Mouse (Mus musculus): Measurements from ENCODE around the gene Gar1. TPM values are rescaled to one million over a fixed set of nuclear protein-coding genes. Genes with fewer than 3 reads are reported as not detected.

The Gar1 gene
- 44.7 and 45.3 TPM in 2 replicates for polyA plus RNA-seq (2015; fragmentation: Nextera tagmentation; extraction: Ambion mirVana)

GRCm38 (mm10) chr3:129831035-129831568, at the start of gene Gar1:
Gene Gar1 (minus strand): TSS chr3:129831396.
- H3K9me3 ChIP-seq (ENCODE audit: control insufficient read depth, low read length) = no peaks in the 10 kb centered on the region
- H3K36me3 ChIP-seq (ENCODE audit: control insufficient read depth, insufficient read depth) = peaks cover 3% of the 10 kb centered on the region
- peak within 1 kb of the TSS; percentile 65 for H3K4me2 ChIP-seq (ENCODE audit: low read length)
- under 1% methylated on average over 59 of the region's 60 CpGs for WGBS
- H3K9ac ChIP-seq (replicated peaks; ENCODE audit: low read depth, low read length) = peak within 1 kb of the TSS; percentile 77
- peaks cover 15% of the 10 kb centered on the region for H3K4me1 ChIP-seq (replicated peaks; ENCODE audit: control insufficient read depth, insufficient read depth, low read length)
- H3K27me3 ChIP-seq (replicated peaks; ENCODE audit: control insufficient read depth, insufficient read depth, low read length) = no peaks in the 10 kb centered on the region
- peak within 1 kb of the TSS; percentile 85 for H3K4me3 ChIP-seq (replicated peaks; ENCODE audit: low read length)
- ATAC-seq = peak; percentile 96
- H3K27ac ChIP-seq (ENCODE audit: low read length) = peak within 1 kb of the TSS; percentile 91

GRCm38 (mm10) chr3:129879913-129880312, 48.7 kb upstream of the Gar1 start:
- WGBS = 55% methylated on average over 2 of the region's 2 CpGs
- Histone ChIP-seq H3K9ac (replicated peaks; ENCODE audit: low read depth, low read length) (no peak overlapping the region), H3K9me3 (ENCODE audit: control insufficient read depth, low read length) (no peaks in the 10 kb centered on the region), H3K27me3 (replicated peaks; ENCODE audit: control insufficient read depth, insufficient read depth, low read length) (no peaks in the 10 kb centered on the region), H3K4me2 (ENCODE audit: low read length) (peak overlapping the region; percentile 86; the same call in 1 of the 2 replicates), H3K4me1 (replicated peaks; ENCODE audit: control insufficient read depth, insufficient read depth, low read length) (peaks cover 11% of the 10 kb centered on the region), H3K36me3 (ENCODE audit: control insufficient read depth, insufficient read depth) (no peaks in the 10 kb centered on the region), H3K4me3 (replicated peaks; ENCODE audit: low read length) (no peak overlapping the region), H3K27ac (ENCODE audit: low read length) (no peak overlapping the region)
- no peak for ATAC-seq

GRCm38 (mm10) chr3:129879131-129879757, 48.0 kb upstream of the Gar1 start:
- H3K9me3 ChIP-seq (ENCODE audit: control insufficient read depth, low read length) = no peaks in the 10 kb centered on the region
- H3K4me2 ChIP-seq (ENCODE audit: low read length) = peak overlapping the region; percentile 86
- peak; percentile 48 for ATAC-seq
- no peaks in the 10 kb centered on the region for H3K27me3 ChIP-seq (replicated peaks; ENCODE audit: control insufficient read depth, insufficient read depth, low read length)
- H3K27ac ChIP-seq (ENCODE audit: low read length) = no peak overlapping the region
- no peaks in the 10 kb centered on the region for H3K36me3 ChIP-seq (ENCODE audit: control insufficient read depth, insufficient read depth)
- WGBS = under 1% methylated on average over 25 of the region's 25 CpGs
- peak overlapping the region; percentile 80 for H3K4me3 ChIP-seq (replicated peaks; ENCODE audit: low read length)
- H3K9ac ChIP-seq (replicated peaks; ENCODE audit: low read depth, low read length) = peak overlapping the region; percentile 84
- H3K4me1 ChIP-seq (replicated peaks; ENCODE audit: control insufficient read depth, insufficient read depth, low read length) = peaks cover 11% of the 10 kb centered on the region

- H3K4me1 ChIP-seq (replicated peaks; ENCODE audit: control insufficient read depth, insufficient read depth, low read length) = peaks cover 11% of the 10 kb centered on the region
- ATAC-seq = peak; percentile 96
- peak within 1 kb of the TSS; percentile 84 for H3K9ac ChIP-seq (replicated peaks; ENCODE audit: low read depth, low read length)
- no peaks in the 10 kb centered on the region for H3K9me3 ChIP-seq (ENCODE audit: control insufficient read depth, low read length)
- WGBS = under 1% methylated on average over 62 of the region's 66 CpGs
- H3K27ac ChIP-seq (ENCODE audit: low read length) = peak within 1 kb of the TSS; percentile 60
- H3K4me2 ChIP-seq (ENCODE audit: low read length) = peak within 1 kb of the TSS; percentile 86
- H3K27me3 ChIP-seq (replicated peaks; ENCODE audit: control insufficient read depth, insufficient read depth, low read length) = no peaks in the 10 kb centered on the region
- H3K36me3 ChIP-seq (ENCODE audit: control insufficient read depth, insufficient read depth) = no peaks in the 10 kb centered on the region
- H3K4me3 ChIP-seq (replicated peaks; ENCODE audit: low read length) = peak within 1 kb of the TSS; percentile 80
These were observed 47.3 kb upstream of the Gar1 start, which contains the start of gene Pla2g12a for GRCm38 (mm10) chr3:129878405-129879021. Gene Pla2g12a (plus strand): TSS chr3:129878606.

GRCm38 (mm10) chr3:129877327-129877726, 46.1 kb upstream of the Gar1 start:
- Histone ChIP-seq H3K9ac (replicated peaks; ENCODE audit: low read depth, low read length) (no peak overlapping the region), H3K36me3 (ENCODE audit: control insufficient read depth, insufficient read depth) (no peaks in the 10 kb centered on the region), H3K4me3 (replicated peaks; ENCODE audit: low read length) (no peak overlapping the region), H3K4me1 (replicated peaks; ENCODE audit: control insufficient read depth, insufficient read depth, low read length) (peaks cover 11% of the 10 kb centered on the region), H3K9me3 (ENCODE audit: control insufficient read depth, low read length) (no peaks in the 10 kb centered on the region), H3K4me2 (ENCODE audit: low read length) (no peak overlapping the region), H3K27me3 (replicated peaks; ENCODE audit: control insufficient read depth, insufficient read depth, low read length) (no peaks in the 10 kb centered on the region), H3K27ac (ENCODE audit: low read length) (no peak overlapping the region)
- 81% methylated on average over 10 of the region's 10 CpGs for WGBS
- ATAC-seq = no peak

- no peaks in the 10 kb centered on the region for H3K4me1 ChIP-seq (replicated peaks; ENCODE audit: control insufficient read depth, insufficient read depth, low read length)
- no peaks in the 10 kb centered on the region for H3K9me3 ChIP-seq (ENCODE audit: control insufficient read depth, low read length)
- ATAC-seq = no peak
- no peaks in the 10 kb centered on the region for H3K36me3 ChIP-seq (ENCODE audit: control insufficient read depth, insufficient read depth)
- H3K4me2 ChIP-seq (ENCODE audit: low read length) = no peak overlapping the region
- H3K4me3 ChIP-seq (replicated peaks; ENCODE audit: low read length) = no peak overlapping the region
- no peaks in the 10 kb centered on the region for H3K27me3 ChIP-seq (replicated peaks; ENCODE audit: control insufficient read depth, insufficient read depth, low read length)
- H3K27ac ChIP-seq (ENCODE audit: low read length) = no peak overlapping the region
- no peak overlapping the region for H3K9ac ChIP-seq (replicated peaks; ENCODE audit: low read depth, low read length)
- WGBS = 57% methylated on average over 14 of the region's 14 CpGs
These were observed 32.5 kb upstream of the Gar1 start for GRCm38 (mm10) chr3:129863698-129864097.

GRCm38 (mm10) chr3:129862592-129862991, 31.4 kb upstream of the Gar1 start:
- Histone ChIP-seq H3K4me3 (replicated peaks; ENCODE audit: low read length) (no peak overlapping the region), H3K9ac (replicated peaks; ENCODE audit: low read depth, low read length) (no peak overlapping the region), H3K4me2 (ENCODE audit: low read length) (no peak overlapping the region), H3K27ac (ENCODE audit: low read length) (no peak overlapping the region), H3K9me3 (ENCODE audit: control insufficient read depth, low read length) (no peaks in the 10 kb centered on the region), H3K4me1 (replicated peaks; ENCODE audit: control insufficient read depth, insufficient read depth, low read length) (no peaks in the 10 kb centered on the region), H3K36me3 (ENCODE audit: control insufficient read depth, insufficient read depth) (no peaks in the 10 kb centered on the region), H3K27me3 (replicated peaks; ENCODE audit: control insufficient read depth, insufficient read depth, low read length) (no peaks in the 10 kb centered on the region)
- no peak for ATAC-seq
- 73% methylated on average over 2 of the region's 2 CpGs for WGBS

GRCm38 (mm10) chr3:129846846-129847245, 15.7 kb upstream of the Gar1 start:
- WGBS = 85% methylated on average over 7 of the region's 7 CpGs
- H3K4me2 ChIP-seq (ENCODE audit: low read length) = no peak overlapping the region
- no peak for ATAC-seq
- H3K9me3 ChIP-seq (ENCODE audit: control insufficient read depth, low read length) = no peaks in the 10 kb centered on the region
- no peaks in the 10 kb centered on the region for H3K27me3 ChIP-seq (replicated peaks; ENCODE audit: control insufficient read depth, insufficient read depth, low read length)
- no peak overlapping the region for H3K9ac ChIP-seq (replicated peaks; ENCODE audit: low read depth, low read length)
- H3K4me1 ChIP-seq (replicated peaks; ENCODE audit: control insufficient read depth, insufficient read depth, low read length) = no peaks in the 10 kb centered on the region
- H3K27ac ChIP-seq (ENCODE audit: low read length) = no peak overlapping the region
- H3K36me3 ChIP-seq (ENCODE audit: control insufficient read depth, insufficient read depth) = no peaks in the 10 kb centered on the region
- H3K4me3 ChIP-seq (replicated peaks; ENCODE audit: low read length) = no peak overlapping the region

GRCm38 (mm10) chr3:129845868-129846267, 14.7 kb upstream of the Gar1 start:
- ATAC-seq = no peak
- 88% methylated on average over 2 of the region's 2 CpGs for WGBS
- no peak overlapping the region for H3K9ac ChIP-seq (replicated peaks; ENCODE audit: low read depth, low read length)
- H3K4me3 ChIP-seq (replicated peaks; ENCODE audit: low read length) = no peak overlapping the region
- no peaks in the 10 kb centered on the region for H3K27me3 ChIP-seq (replicated peaks; ENCODE audit: control insufficient read depth, insufficient read depth, low read length)
- H3K4me2 ChIP-seq (ENCODE audit: low read length) = no peak overlapping the region
- H3K36me3 ChIP-seq (ENCODE audit: control insufficient read depth, insufficient read depth) = no peaks in the 10 kb centered on the region
- no peak overlapping the region for H3K27ac ChIP-seq (ENCODE audit: low read length)
- no peaks in the 10 kb centered on the region for H3K4me1 ChIP-seq (replicated peaks; ENCODE audit: control insufficient read depth, insufficient read depth, low read length)
- H3K9me3 ChIP-seq (ENCODE audit: control insufficient read depth, low read length) = no peaks in the 10 kb centered on the region
